In the genomic region with DNA sequence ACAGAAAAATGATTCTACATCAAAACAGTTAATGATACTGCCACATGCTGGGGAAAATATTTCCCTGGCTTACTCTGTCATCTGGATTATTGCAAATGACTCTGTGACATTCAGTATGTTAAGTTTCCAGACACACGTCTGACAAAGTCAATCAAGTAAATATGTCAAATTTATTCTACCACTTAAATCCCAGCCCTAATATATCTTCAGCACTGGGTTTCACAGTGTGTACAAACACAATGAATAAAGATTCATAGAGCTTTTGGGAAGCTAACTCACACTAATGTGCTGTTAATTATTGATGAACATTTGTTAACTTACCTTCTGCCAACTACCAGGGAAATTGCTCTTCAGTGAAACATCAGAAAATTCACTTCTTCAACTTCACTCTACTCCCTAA, we compare ENCODE assay signal across 28 mouse cellular contexts.
"Had no signal": no experiment of that assay in that cellular context is flagged by ENCODE, and none has a peak within 500 bp of the region (broad histone marks: within the 10 kb centered on the region; RNA-seq: fewer than 3 reads in every experiment).

No protein-coding gene starts in this region.

- H3K9me3 ChIP-seq: heart, embryonic 13.5 days; heart, embryonic 15.5 days; hindbrain, embryonic 13.5 days; hindbrain, embryonic 15.5 days; kidney, embryonic 15.5 days; limb, embryonic 13.5 days; limb, embryonic 15.5 days; liver, embryonic 12.5 days had no signal

- ATAC-seq: hindbrain, postnatal 0 days; intestine, embryonic 16.5 days; liver, embryonic 12.5 days had no signal

- H3K27me3 ChIP-seq: heart, embryonic 13.5 days; heart, embryonic 15.5 days; hindbrain, embryonic 13.5 days; hindbrain, embryonic 15.5 days; kidney, embryonic 15.5 days; limb, embryonic 13.5 days; limb, embryonic 15.5 days; liver, embryonic 12.5 days had no signal

- H3K9ac ChIP-seq: heart, embryonic 13.5 days; heart, embryonic 15.5 days; hindbrain, embryonic 13.5 days; hindbrain, embryonic 15.5 days; kidney, embryonic 15.5 days; limb, embryonic 13.5 days; limb, embryonic 15.5 days; liver, embryonic 12.5 days; liver, embryonic 14.5 days had no signal

- H3K4me2 ChIP-seq: heart, embryonic 11.5 days; heart, embryonic 13.5 days; heart, embryonic 15.5 days; hindbrain, embryonic 13.5 days; hindbrain, embryonic 15.5 days; kidney, embryonic 15.5 days; limb, embryonic 13.5 days; limb, embryonic 15.5 days; liver, embryonic 12.5 days had no signal

- H3K4me3 ChIP-seq: gastrocnemius, adult 2 months; heart, adult 2 months; heart, embryonic 13.5 days; heart, embryonic 15.5 days; hindbrain, embryonic 13.5 days; hindbrain, embryonic 15.5 days; kidney, embryonic 15.5 days; limb, embryonic 13.5 days; limb, embryonic 15.5 days; liver, embryonic 12.5 days had no signal

- H3K36me3 ChIP-seq: heart, embryonic 13.5 days; heart, embryonic 15.5 days; hindbrain, embryonic 13.5 days; hindbrain, embryonic 15.5 days; kidney, embryonic 15.5 days; limb, embryonic 13.5 days; limb, embryonic 15.5 days; liver, embryonic 12.5 days had no signal

- H3K4me1 ChIP-seq: heart, embryonic 13.5 days; heart, embryonic 15.5 days; hindbrain, embryonic 13.5 days; hindbrain, embryonic 15.5 days; kidney, embryonic 15.5 days; limb, embryonic 13.5 days; limb, embryonic 15.5 days; liver, embryonic 12.5 days had no signal

- H3K27ac ChIP-seq: gastrocnemius, adult 2 months; heart, adult 2 months; heart, embryonic 13.5 days; heart, embryonic 15.5 days; hindbrain, embryonic 13.5 days; hindbrain, embryonic 15.5 days; hindbrain, postnatal 0 days; kidney, embryonic 15.5 days; kidney, postnatal 0 days; limb, embryonic 13.5 days; limb, embryonic 15.5 days; liver, embryonic 12.5 days; liver, embryonic 14.5 days had no signal

- DNase-seq: gastrocnemius, adult 2 months; gastrocnemius, postnatal 14 days; gastrocnemius, postnatal 36 days; heart, adult 11 months; heart, adult 2 months; heart, postnatal 14 days; heart, postnatal 36 days; kidney, adult 11 months; kidney, adult 2 months; kidney, adult 9 months; kidney, postnatal 14 days; kidney, postnatal 36 days; layer of hippocampus, adult 9-11 months; layer of hippocampus, postnatal 36 days; left cerebral cortex, postnatal 4 days had no signal
